Mouse (Mus musculus) urinary bladder, adult 2 months (tissue): ENCODE results near the gene Ppp1r3e. TPM values are rescaled to one million over a fixed set of nuclear protein-coding genes. Genes with fewer than 3 reads are reported as not detected.

Experiments used
- polyA plus RNA-seq: library from polyadenylated mRNA; depleted of rRNA; stranded (reverse); fragments of >200 nt; gene quantifications from 2 replicates; pipeline ENCODE4 v1.2.3, GENCODE M21; 2012; rRNA removed

The Ppp1r3e gene
- polyA plus RNA-seq, 1 experiment = 9.4 TPM

Other genes with a start within 250 kb of the Ppp1r3e start
- gene Gm17606, start 236.6 kb downstream of the Ppp1r3e start, polyA plus RNA-seq = not detected in 2 replicates
- 1.5 and 1.6 TPM in 2 replicates for gene Cdh24, start 236.2 kb downstream of the Ppp1r3e start, polyA plus RNA-seq
- 55.7 and 64.4 TPM in 2 replicates for gene 1700123O20Rik, start 191.3 kb downstream of the Ppp1r3e start, polyA plus RNA-seq
- 129 and 169 TPM in 2 replicates for gene Acin1, start 190.6 kb downstream of the Ppp1r3e start, polyA plus RNA-seq
- gene Gm29776, start 178.7 kb downstream of the Ppp1r3e start, polyA plus RNA-seq = 0.06 and 0.14 TPM in 2 replicates
- gene Cebpe, start 165.4 kb downstream of the Ppp1r3e start, polyA plus RNA-seq = 0.40 and 0.47 TPM in 2 replicates
- 20.0 and 27.4 TPM in 2 replicates for gene Slc7a8, start 95.6 kb downstream of the Ppp1r3e start, polyA plus RNA-seq
- 0.06 and 0.08 TPM in 2 replicates for gene Rnf212b, start 63.4 kb downstream of the Ppp1r3e start, polyA plus RNA-seq
- 5.0 and 6.4 TPM in 2 replicates for gene Homez, start 6.6 kb downstream of the Ppp1r3e start, polyA plus RNA-seq
- 63.7 and 76.7 TPM in 2 replicates for gene Bcl2l2, start 5.8 kb upstream of the Ppp1r3e start, polyA plus RNA-seq
- 0.28 and 0.40 TPM in 2 replicates for gene Gm20521, start 5.9 kb upstream of the Ppp1r3e start, polyA plus RNA-seq
- 278 and 430 TPM in 2 replicates for gene Pabpn1, start 14.9 kb upstream of the Ppp1r3e start, polyA plus RNA-seq
- 102 and 148 TPM in 2 replicates for gene Slc22a17, start 35.6 kb upstream of the Ppp1r3e start, polyA plus RNA-seq
- gene Efs, start 48.6 kb upstream of the Ppp1r3e start, polyA plus RNA-seq = 46.6 and 52.9 TPM in 2 replicates
- gene Il25, start 55.1 kb upstream of the Ppp1r3e start, polyA plus RNA-seq = 0.07 and 0.09 TPM in 2 replicates
- gene Cmtm5, start 58.7 kb upstream of the Ppp1r3e start, polyA plus RNA-seq = 4.2 and 5.1 TPM in 2 replicates
- 0.15 and 0.22 TPM in 2 replicates for gene Myh6, start 89.4 kb upstream of the Ppp1r3e start, polyA plus RNA-seq
- not detected in 2 replicates for gene Gm17428, start 99.4 kb upstream of the Ppp1r3e start, polyA plus RNA-seq
- 0.26 and 0.47 TPM in 2 replicates for gene Myh7, start 117.1 kb upstream of the Ppp1r3e start, polyA plus RNA-seq
- 53.7 and 65.8 TPM in 2 replicates for gene Ngdn, start 137.9 kb upstream of the Ppp1r3e start, polyA plus RNA-seq
- gene Zfhx2, start 214.8 kb upstream of the Ppp1r3e start, polyA plus RNA-seq = 0.66 and 2.0 TPM in 2 replicates
- 6.6 and 11.6 TPM in 2 replicates for gene Thtpa, start 217.2 kb upstream of the Ppp1r3e start, polyA plus RNA-seq
- gene Ap1g2, start 229.0 kb upstream of the Ppp1r3e start, polyA plus RNA-seq = 22.5 and 26.6 TPM in 2 replicates
- gene Jph4, start 239.4 kb upstream of the Ppp1r3e start, polyA plus RNA-seq = 2.4 and 2.8 TPM in 2 replicates